Mouse (Mus musculus) liver, adult 2 months (tissue): Measurements from ENCODE around the gene Uck2.

Source experiments
- CTCF ChIP-seq: fragments of 200-500 bp; IDR thresholded peaks from 2 replicates; pipeline ENCODE4 v1.5.1; 2011; ENCODE audit warnings: low read depth, low read length, control low read depth
- POLR2A ChIP-seq: fragments of 200-500 bp; IDR thresholded peaks from 2 replicates; pipeline ENCODE4 v1.6.1; 2011; ENCODE audit warnings: low read length, control low read depth; ENCODE audit not compliant: insufficient read depth; ENCODE audit errors: extremely low read depth

DNA sequence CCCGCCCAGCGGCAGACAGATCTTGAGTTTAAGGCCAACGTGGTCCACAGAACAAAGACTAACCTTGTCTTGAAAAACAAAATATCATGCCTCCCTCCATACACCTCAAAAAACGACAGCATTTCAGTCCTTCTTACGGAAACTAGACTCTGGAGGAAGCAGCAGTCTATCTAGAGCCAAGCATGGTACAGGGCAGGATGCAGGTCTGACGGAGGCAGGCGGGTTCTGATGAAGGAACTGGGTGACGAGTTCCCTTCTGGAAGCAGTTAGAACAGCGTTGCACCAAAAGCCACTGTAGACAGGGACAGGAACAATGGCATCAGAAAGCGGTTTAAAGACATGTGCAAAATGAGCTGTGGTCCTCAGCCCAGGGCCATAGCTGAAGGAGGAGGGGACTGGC is 5.1 kb downstream of the Uck2 start:
- no peak for TF ChIP-seq CTCF
- TF ChIP-seq POLR2A, result no peak
